Mouse (Mus musculus) 3134 (cell line): ENCODE results near the gene Gm49661.
A peak's percentile ranks its signal among the peaks of the same experiment; 100 is the strongest.

Source experiments
- DNase-seq: peaks from one replicate; pipeline ENCODE4 v3.0.0-alpha.2; 2011; ENCODE audit warnings: low spot score; ENCODE audit not compliant: insufficient read length; ENCODE audit errors: extremely low read depth

The Gm49661 gene

GRCm38 (mm10) chr8:84967532-84968304 is 1.5 kb downstream of the Gm49661 start:
- DNase-seq: no peak

- no peak for DNase-seq
Observed at GRCm38 (mm10) chr8:84966603-84967002, 2.6 kb downstream of the Gm49661 start.

GRCm38 (mm10) chr8:84965731-84966291 is 3.4 kb downstream of the Gm49661 start:
- DNase-seq: peak; percentile 99

- no peak for DNase-seq
Observed at GRCm38 (mm10) chr8:84963952-84964351, 5.3 kb downstream of the Gm49661 start.

GRCm38 (mm10) chr8:84959811-84960210 is 9.4 kb downstream of the Gm49661 start:
- peak; percentile 77 for DNase-seq

- peak; percentile 64 for DNase-seq
Observed at GRCm38 (mm10) chr8:84956768-84957167, 12.5 kb downstream of the Gm49661 start.

GRCm38 (mm10) chr8:84952612-84953255 is 16.5 kb downstream of the Gm49661 start:
- peak; percentile 74 for DNase-seq

- no peak for DNase-seq
Observed at GRCm38 (mm10) chr8:84949753-84950152, 19.5 kb downstream of the Gm49661 start.

GRCm38 (mm10) chr8:84947241-84947545 is 22.0 kb downstream of the Gm49661 start:
- no peak for DNase-seq

- no peak for DNase-seq
Observed at GRCm38 (mm10) chr8:84946528-84947240, 22.5 kb downstream of the Gm49661 start, which contains the start of gene Rtbdn. Gene Rtbdn (plus strand): TSS chr8:84946991.

- no peak for DNase-seq
Observed at GRCm38 (mm10) chr8:84945633-84946527, 23.4 kb downstream of the Gm49661 start.

GRCm38 (mm10) chr8:84945235-84945632 is 24.0 kb downstream of the Gm49661 start:
- DNase-seq: no peak

GRCm38 (mm10) chr8:84944478-84945160 is 24.6 kb downstream of the Gm49661 start:
- DNase-seq: no peak

- no peak for DNase-seq
Observed at GRCm38 (mm10) chr8:84943699-84944098, 25.5 kb downstream of the Gm49661 start.

- no peak for DNase-seq
Observed at GRCm38 (mm10) chr8:84937620-84938485, 31.4 kb downstream of the Gm49661 start.

GRCm38 (mm10) chr8:84936962-84937546 is 32.2 kb downstream of the Gm49661 start, which contains the start of gene Mast1:
Gene Mast1 (minus strand): TSS chr8:84937359.
- no peak for DNase-seq

GRCm38 (mm10) chr8:84936041-84936961 is 32.9 kb downstream of the Gm49661 start:
- DNase-seq: no peak
